25 mouse cellular contexts compared by ENCODE assay signal in genomic region chr11:21545021-21545420, GRCm38 (mm10). TPM values are rescaled to one million over a fixed set of nuclear protein-coding genes. Genes with fewer than 3 reads are reported as not detected.
DNase-seq lines count a peak whose midpoint lies in the region; ATAC-seq lines count a peak whose summit lies in the region.
"Had no signal": no experiment of that assay in that cellular context is flagged by ENCODE, and none has a peak within 500 bp of the region (broad histone marks: within the 10 kb centered on the region; RNA-seq: fewer than 3 reads in every experiment).

No protein-coding gene starts in this region.

- H3K9ac ChIP-seq in forebrain, embryonic 14.5 days (ENCODE audit: low read length): no peak overlapping the region
- H3K9ac ChIP-seq in forebrain, embryonic 13.5 days: no peak overlapping the region
- H3K9ac ChIP-seq in hindbrain, embryonic 14.5 days: no peak overlapping the region
- H3K9ac ChIP-seq: hindbrain, embryonic 12.5 days; intestine, embryonic 15.5 days; neural tube, embryonic 12.5 days had no signal

- H3K27ac ChIP-seq in forebrain, embryonic 14.5 days (ENCODE audit: low read depth, low read length): no peak overlapping the region
- no peak overlapping the region for H3K27ac ChIP-seq in forebrain, embryonic 13.5 days
- no peak overlapping the region for H3K27ac ChIP-seq in hindbrain, embryonic 14.5 days
- H3K27ac ChIP-seq: heart, embryonic 10.5 days; hindbrain, embryonic 12.5 days; intestine, embryonic 15.5 days; limb, embryonic 10.5 days; neural tube, embryonic 12.5 days had no signal

- H3K9me3 ChIP-seq in forebrain, embryonic 14.5 days (replicated peaks; ENCODE audit: control insufficient read depth, low read length): no peaks in the 10 kb centered on the region
- no peaks in the 10 kb centered on the region for H3K9me3 ChIP-seq in forebrain, embryonic 13.5 days (replicated peaks)
- no peaks in the 10 kb centered on the region for H3K9me3 ChIP-seq in hindbrain, embryonic 14.5 days (ENCODE audit: control insufficient read depth, low read length)
- H3K9me3 ChIP-seq: heart, embryonic 10.5 days; hindbrain, embryonic 12.5 days; intestine, embryonic 15.5 days; limb, embryonic 10.5 days; neural tube, embryonic 12.5 days had no signal

- 68% methylated on average over 2 of the region's 2 CpGs for WGBS in forebrain, embryonic 14.5 days
- 73% methylated on average over 2 of the region's 2 CpGs for WGBS in forebrain, embryonic 13.5 days
- 74% methylated on average over 2 of the region's 2 CpGs for WGBS in hindbrain, embryonic 14.5 days

- H3K4me1 ChIP-seq in forebrain, embryonic 14.5 days (ENCODE audit: control insufficient read depth, insufficient read depth, low read length): no peaks in the 10 kb centered on the region
- H3K4me1 ChIP-seq in forebrain, embryonic 13.5 days: no peaks in the 10 kb centered on the region
- no peaks in the 10 kb centered on the region for H3K4me1 ChIP-seq in hindbrain, embryonic 14.5 days (replicated peaks; ENCODE audit: control insufficient read depth, insufficient read depth, low read length)
- H3K4me1 ChIP-seq: heart, embryonic 10.5 days; hindbrain, embryonic 12.5 days; intestine, embryonic 15.5 days; limb, embryonic 10.5 days; neural tube, embryonic 12.5 days had no signal

- peak; percentile 21 for DNase-seq in forebrain, embryonic 14.5 days (ENCODE audit: low spot score)
- DNase-seq in layer of hippocampus, adult 18-20 months (ENCODE audit: low spot score in 2 of 2): peak; percentile 14 to 67
- no peak for DNase-seq in layer of hippocampus, postnatal 25 days (ENCODE audit: extremely low spot score in 1 of 2, low spot score in 1 of 2)
- peak; percentile 11 for DNase-seq in ZHBTc4 (ENCODE audit: low read depth, low spot score)
- DNase-seq in forelimb bud, embryonic 11.5 days (ENCODE audit: low read depth, low spot score): peak; percentile 3
- DNase-seq in hindbrain, embryonic 14.5 days (ENCODE audit: low spot score): no peak
- no peak for DNase-seq in cerebellum, postnatal 25 days
- DNase-seq: adrenal gland, postnatal 14 days; cerebellum, adult 9-10 months; gastrocnemius, postnatal 10 days; heart, postnatal 10 days; kidney, postnatal 4 days; lung, adult 2 months; lung, postnatal 4 days; spleen, adult 18-20 months; thymus, adult 2 months had no signal

- ATAC-seq in forebrain, embryonic 14.5 days: no peak; the same call in 1 of the 2 replicates
- no peak; the same call in 1 of the 2 replicates for ATAC-seq in forebrain, embryonic 13.5 days
- no peak for ATAC-seq in hindbrain, embryonic 14.5 days (ENCODE audit: low FRiP score)
- ATAC-seq: intestine, embryonic 15.5 days had no signal

- no peaks in the 10 kb centered on the region for H3K27me3 ChIP-seq in forebrain, embryonic 14.5 days (replicated peaks; ENCODE audit: control insufficient read depth, insufficient read depth, low read length)
- H3K27me3 ChIP-seq in forebrain, embryonic 13.5 days: no peaks in the 10 kb centered on the region
- no peaks in the 10 kb centered on the region for H3K27me3 ChIP-seq in hindbrain, embryonic 14.5 days (ENCODE audit: control insufficient read depth, insufficient read depth, low read length)
- H3K27me3 ChIP-seq: CH12.LX; hindbrain, embryonic 12.5 days; intestine, embryonic 15.5 days; neural tube, embryonic 12.5 days had no signal

- H3K4me2 ChIP-seq in forebrain, embryonic 14.5 days (ENCODE audit: low read length): no peak overlapping the region
- H3K4me2 ChIP-seq in forebrain, embryonic 13.5 days: no peak overlapping the region
- no peak overlapping the region for H3K4me2 ChIP-seq in hindbrain, embryonic 14.5 days (replicated peaks)
- H3K4me2 ChIP-seq: hindbrain, embryonic 12.5 days; intestine, embryonic 15.5 days; liver, embryonic 11.5 days; midbrain, embryonic 11.5 days; neural tube, embryonic 12.5 days had no signal

- no peak overlapping the region for H3K4me3 ChIP-seq in forebrain, embryonic 14.5 days (ENCODE audit: low read depth, low read length)
- H3K4me3 ChIP-seq in forebrain, embryonic 13.5 days: no peak overlapping the region
- no peak overlapping the region for H3K4me3 ChIP-seq in hindbrain, embryonic 14.5 days (replicated peaks; ENCODE audit: low read length)
- H3K4me3 ChIP-seq: heart, embryonic 10.5 days; hindbrain, embryonic 12.5 days; intestine, embryonic 15.5 days; limb, embryonic 10.5 days; neural tube, embryonic 12.5 days had no signal

- no peaks in the 10 kb centered on the region for H3K36me3 ChIP-seq in forebrain, embryonic 14.5 days (ENCODE audit: control insufficient read depth, insufficient read depth, low read length)
- H3K36me3 ChIP-seq in forebrain, embryonic 13.5 days (ENCODE audit: poor library complexity, severe bottlenecking): no peaks in the 10 kb centered on the region
- H3K36me3 ChIP-seq in hindbrain, embryonic 14.5 days (replicated peaks; ENCODE audit: control insufficient read depth, insufficient read depth): no peaks in the 10 kb centered on the region
- H3K36me3 ChIP-seq: heart, embryonic 10.5 days; hindbrain, embryonic 12.5 days; intestine, embryonic 15.5 days; limb, embryonic 10.5 days; neural tube, embryonic 12.5 days had no signal

RNA-seq across cellular contexts. Expression of gene Wdpcp, which starts 27.0 kb away (rescaled TPM):
- 7.3 and 9.9 TPM in 2 replicates for polyA plus RNA-seq in forebrain, embryonic 14.5 days (2014; fragmentation: Nextera tagmentation; extraction: Ambion mirVana)
- polyA plus RNA-seq in forebrain, embryonic 13.5 days (2015; fragmentation: Nextera tagmentation; extraction: Ambion mirVana): 10.9 and 13.8 TPM in 2 replicates
- 10 to 100 TPM; 10.9 to 11.2 TPM for total RNA-seq in layer of hippocampus, adult 18-20 months (2021)
- total RNA-seq in layer of hippocampus, postnatal 25 days (2021): 10 to 100 TPM; 10.9 to 13.1 TPM
- polyA plus RNA-seq in hindbrain, embryonic 14.5 days (2014; fragmentation: Nextera tagmentation; extraction: Ambion mirVana): 11.4 and 11.5 TPM in 2 replicates

RNA-seq across cellular contexts. Expression of gene Mdh1, which starts 27.1 kb away (rescaled TPM):
- 547 and 566 TPM in 2 replicates for polyA plus RNA-seq in forebrain, embryonic 14.5 days (2014; fragmentation: Nextera tagmentation; extraction: Ambion mirVana)
- 454 and 496 TPM in 2 replicates for polyA plus RNA-seq in forebrain, embryonic 13.5 days (2015; fragmentation: Nextera tagmentation; extraction: Ambion mirVana)
- 100 to 1,000 TPM; 658 to 664 TPM for total RNA-seq in layer of hippocampus, adult 18-20 months (2021)
- 100 to 1,000 TPM; 669 to 698 TPM for total RNA-seq in layer of hippocampus, postnatal 25 days (2021)
- 597 and 634 TPM in 2 replicates for polyA plus RNA-seq in hindbrain, embryonic 14.5 days (2014; fragmentation: Nextera tagmentation; extraction: Ambion mirVana)

Comparison
In these comparisons a context has a peak if more than half of its experiments do, and no peak if none do; other contexts are left out.
1. DNase-seq: peak in forebrain, embryonic 14.5 days (single experiment), layer of hippocampus, adult 18-20 months (2 of 2), ZHBTc4 (single experiment) and forelimb bud, embryonic 11.5 days (single experiment); none in layer of hippocampus, postnatal 25 days (0 of 2), hindbrain, embryonic 14.5 days (single experiment) and cerebellum, postnatal 25 days (0 of 2).